Mouse (Mus musculus) thymus, adult 18-20 months (tissue): ENCODE measurements around the gene Cldn15.

Source experiments
- DNase-seq, 2 experiments: peaks; one replicate each; pipeline ENCODE4 v3.0.0; 2022; ENCODE audit warnings: mixed read lengths in 2 of 2

Cldn15 gene

DNA sequence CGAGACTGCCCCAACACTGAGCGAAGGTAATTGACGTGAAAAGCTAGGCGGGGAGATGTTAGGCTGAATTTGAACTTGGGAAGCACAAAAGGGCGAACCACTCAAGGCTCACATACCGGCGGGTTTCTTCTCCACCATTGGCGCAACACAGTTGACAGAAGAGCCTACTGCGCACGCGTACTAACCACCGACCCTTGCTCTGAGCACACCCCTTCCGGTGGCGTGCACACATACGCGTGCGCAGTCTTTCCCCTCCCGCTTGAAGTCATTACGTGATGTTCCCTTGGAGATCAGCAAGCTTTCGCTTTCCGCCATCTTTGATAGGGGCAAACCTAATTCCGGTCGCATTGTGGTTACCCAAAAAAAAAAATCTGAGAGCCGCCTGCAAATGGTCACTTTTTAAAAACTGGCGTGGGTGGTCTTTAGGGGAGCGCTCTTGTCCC is 20.3 kb downstream of the Cldn15 start, which contains the start of gene Plod3:
TSS of gene Plod3 (plus strand) at position 325 of the 443 bp plus-strand sequence.
- peak; percentile 95 to 96 for DNase-seq

DNA sequence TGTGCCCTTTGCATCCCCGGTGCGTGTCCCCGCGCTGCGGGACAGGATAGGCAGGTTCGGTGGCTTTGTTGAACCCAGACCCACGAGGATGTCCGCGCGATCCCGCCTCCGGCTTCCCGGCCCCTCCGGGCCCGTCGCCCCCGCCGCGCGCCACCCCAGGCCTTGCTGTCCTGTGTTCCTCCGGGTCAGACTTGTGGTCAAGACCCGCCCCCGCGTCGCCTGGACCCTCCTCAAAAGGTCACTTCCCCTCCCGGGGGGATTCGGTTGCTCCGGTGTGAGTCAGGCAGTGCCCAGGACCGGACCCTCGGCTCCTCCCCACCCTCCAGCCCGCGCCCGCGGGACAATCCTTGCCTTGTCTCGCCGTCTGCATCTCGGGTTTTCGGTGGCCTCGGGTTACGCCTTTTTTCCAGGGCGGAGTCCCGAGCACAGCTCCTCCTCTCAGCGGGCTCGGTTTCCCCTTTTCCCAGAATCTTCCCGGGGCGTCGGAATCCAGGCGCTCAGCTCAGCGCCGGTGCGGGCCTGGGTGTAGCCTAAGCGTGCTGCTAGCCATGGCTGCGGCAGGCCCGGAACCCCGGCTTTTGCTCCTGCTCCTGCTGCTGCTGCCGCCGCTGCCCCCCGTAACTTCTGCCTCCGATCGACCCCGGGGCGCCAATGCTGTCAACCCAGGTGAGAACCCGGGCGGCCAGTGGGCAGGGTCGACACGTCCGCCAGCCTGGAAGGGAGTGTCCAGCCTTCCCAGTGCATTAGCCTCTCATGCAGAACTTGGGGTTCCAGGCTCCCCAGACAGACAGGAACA is 20.9 kb downstream of the Cldn15 start:
- peak; percentile 66 to 76 for DNase-seq

DNA sequence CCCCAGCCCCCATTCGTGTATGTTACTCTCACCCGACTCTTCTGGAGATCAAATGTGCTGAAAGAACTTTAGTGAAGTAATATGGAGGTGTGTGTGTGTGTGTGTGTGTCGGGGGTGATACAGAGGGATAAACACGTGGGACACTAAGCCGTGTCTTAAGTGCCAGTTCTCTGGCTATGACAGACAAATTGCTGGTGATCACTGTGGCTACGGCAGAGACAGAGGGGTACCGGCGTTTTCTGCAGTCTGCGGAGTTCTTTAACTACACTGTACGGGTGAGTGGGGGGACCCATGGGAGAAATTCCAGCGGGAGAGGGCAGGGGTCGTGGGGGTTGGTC is 21.5 kb downstream of the Cldn15 start, which contains the start of gene Znhit1:
TSS of gene Znhit1 (minus strand) at position 88 of the 338 bp plus-strand sequence.
- DNase-seq, result no peak

DNA sequence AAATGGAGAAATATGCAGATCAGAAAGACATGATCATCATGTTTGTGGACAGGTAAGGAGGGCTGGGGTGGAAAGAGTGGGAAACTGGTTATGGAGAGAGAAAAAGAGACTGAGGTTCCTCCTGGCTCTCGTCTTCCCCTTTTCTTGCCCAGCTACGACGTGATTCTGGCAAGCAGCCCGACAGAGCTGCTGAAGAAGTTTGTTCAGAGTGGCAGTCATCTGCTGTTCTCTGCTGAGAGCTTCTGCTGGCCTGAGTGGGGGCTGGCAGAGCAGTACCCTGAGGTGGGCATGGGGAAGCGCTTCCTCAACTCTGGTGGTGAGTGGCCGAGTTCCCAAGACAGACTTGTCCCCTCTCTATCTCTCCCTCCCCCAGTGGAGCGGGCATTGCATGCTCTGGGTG is 22.0 kb downstream of the Cldn15 start:
- no peak for DNase-seq

DNA sequence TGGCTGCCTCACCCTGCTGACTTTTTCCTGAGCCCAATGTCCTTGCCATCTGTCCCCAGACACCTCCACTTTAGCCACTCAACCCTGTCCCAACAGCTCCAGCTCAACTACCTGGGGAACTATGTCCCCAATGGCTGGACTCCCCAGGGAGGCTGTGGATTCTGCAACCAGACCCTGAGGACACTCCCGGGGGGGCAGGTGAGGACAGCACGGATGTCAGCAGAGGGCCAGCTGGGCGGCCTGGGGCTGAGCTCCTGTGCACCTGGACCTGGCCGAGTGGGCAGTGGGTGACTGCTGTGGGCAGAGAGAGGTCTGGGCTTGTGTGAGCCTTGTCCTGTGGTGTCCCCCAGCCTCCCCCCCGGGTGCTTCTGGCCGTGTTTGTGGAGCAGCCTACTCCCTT is 23.4 kb downstream of the Cldn15 start:
- no peak for DNase-seq

DNA sequence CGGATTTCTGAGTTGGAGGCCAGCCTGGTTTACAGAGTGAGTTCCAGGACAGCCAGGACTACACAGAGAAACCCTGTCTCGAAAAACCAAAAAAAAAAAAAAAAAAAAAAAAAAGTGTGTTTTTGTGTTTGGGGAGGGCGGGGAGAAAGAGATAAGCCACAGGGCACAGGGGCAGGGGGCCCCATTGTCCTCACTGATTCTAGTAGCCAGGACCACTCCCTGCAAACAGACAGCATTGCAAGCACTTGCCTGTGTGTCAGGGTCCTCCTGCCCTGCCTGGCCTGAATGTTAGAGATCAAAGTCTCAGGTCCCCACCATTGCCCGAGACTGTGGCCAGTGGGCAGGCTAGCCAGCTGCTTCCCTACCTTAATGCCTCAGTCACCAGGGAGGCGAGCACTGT is 33.0 kb downstream of the Cldn15 start:
- DNase-seq, result no peak

DNA sequence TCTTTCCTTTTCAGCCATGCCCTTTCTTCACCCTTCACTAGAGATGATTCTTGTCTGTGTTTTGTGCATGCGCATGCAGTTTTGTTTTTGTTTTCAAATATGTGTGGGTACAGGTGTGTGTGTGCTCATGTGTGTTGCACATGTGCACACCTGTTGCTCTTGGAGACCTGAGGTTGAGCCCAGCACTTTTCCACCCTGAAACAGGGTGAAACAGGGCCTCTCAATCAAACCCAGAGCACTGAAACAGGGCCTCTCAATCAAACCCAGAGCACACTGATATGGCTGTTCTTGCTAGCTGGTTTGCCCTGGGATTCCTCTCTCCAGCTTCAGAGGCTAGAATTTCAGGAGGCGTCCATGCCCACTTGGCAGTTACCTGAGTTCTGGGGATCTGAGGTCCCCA is 34.2 kb downstream of the Cldn15 start:
- no peak for DNase-seq

DNA sequence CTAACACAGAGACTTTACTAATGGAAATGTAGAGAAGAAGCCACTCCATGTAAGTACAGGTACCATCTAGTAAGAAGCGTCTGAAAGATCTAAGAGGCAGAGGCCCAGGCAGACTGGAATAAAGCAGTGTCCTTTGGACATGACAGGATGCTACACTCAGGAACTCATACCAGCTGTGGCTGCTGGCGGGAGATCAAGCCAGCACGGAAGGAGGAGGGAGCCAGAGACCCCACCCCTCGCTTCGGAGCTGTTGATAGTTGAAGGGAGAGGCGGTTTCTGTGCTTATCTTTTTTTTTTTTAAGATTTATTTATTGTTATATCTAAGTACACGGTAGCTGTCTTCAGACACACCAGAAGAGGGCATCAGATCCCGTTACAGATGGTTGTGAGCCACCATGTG is 40.9 kb downstream of the Cldn15 start:
- DNase-seq, result no peak

DNA sequence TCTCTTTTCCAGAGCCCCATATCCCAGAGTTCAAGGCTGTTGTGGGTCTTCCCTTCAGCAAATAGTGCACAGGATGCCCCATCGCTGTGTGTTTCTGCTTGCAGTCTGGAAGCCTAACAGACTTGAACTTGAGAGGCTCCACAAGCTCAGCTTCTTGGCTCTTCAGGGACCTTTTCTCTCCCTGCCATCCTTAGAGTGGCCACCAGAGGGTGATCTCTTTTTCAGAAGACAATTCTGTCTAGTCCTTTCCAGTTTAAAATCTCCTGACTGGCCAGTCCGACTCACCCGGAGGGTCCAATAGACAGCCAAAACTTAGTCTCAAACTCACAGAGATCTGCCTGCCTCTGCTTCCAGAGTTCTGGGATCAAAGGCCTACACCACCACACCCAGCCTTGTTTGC is 43.6 kb downstream of the Cldn15 start:
- DNase-seq, result no peak

DNA sequence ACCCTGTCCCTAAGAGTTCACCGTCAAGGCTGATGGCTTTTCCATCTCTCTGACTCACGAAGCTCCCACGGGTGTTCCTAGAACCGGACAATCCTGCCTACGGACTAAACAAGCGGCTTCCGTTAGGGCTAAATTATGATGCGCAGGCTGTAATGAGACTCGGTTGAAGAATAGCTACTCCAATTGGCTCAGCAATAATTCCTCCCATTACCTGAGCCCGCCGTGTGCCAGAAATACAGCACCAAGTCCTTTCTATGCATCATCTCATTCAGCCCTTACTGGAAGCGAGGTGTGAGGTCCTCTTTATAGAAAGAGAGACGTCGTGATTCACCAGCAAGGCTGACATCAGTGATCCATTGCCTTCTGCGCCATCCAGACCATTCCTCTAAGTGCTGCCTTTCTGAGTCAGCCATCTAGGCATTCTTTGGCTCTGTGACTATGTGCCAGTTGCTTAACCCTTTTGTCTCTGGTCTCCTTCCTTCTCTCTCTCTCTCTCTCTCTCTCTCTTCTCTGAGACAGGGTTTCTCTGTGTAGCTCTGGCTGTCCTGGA is 46.1 kb downstream of the Cldn15 start:
- no peak for DNase-seq

DNA sequence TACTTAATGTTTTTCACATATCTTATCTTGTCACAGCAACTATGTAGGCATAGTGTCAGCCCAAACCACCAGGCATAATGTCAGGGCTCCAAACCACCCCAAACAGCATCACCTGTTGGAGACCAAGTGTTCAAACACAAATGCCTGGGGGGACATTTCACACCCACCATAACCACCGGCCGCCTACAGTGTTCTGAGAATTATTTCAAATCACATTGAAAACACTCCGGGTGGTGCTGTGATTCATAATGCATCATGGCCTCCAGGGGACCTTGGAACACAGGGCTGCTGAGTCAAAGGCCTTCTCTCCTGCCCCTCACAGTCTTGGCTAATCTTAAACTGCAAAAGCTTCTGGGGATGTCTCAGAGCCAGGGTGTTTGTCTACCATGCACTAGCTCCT is 49.5 kb downstream of the Cldn15 start:
- DNase-seq, result no peak

DNA sequence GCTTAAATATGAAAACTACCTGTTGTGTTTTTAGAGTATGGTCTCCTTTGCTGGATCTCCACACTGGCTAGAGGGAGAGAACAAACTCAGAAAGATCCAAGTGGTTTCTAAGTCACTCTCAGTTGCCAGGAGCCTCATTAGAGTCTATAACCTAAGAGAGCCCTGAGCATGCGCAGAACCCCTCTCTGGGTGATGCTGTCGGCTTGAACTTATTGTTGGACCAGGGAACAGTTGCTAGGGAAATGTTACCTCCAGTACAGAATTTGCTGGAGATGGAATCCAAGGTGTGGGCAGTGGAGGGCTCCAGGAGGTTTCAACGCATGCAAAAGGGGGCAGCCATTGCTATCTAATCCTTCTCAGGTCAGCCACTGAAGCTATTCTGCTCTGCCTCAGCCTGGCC is 57.9 kb downstream of the Cldn15 start:
- DNase-seq, result no peak

DNA sequence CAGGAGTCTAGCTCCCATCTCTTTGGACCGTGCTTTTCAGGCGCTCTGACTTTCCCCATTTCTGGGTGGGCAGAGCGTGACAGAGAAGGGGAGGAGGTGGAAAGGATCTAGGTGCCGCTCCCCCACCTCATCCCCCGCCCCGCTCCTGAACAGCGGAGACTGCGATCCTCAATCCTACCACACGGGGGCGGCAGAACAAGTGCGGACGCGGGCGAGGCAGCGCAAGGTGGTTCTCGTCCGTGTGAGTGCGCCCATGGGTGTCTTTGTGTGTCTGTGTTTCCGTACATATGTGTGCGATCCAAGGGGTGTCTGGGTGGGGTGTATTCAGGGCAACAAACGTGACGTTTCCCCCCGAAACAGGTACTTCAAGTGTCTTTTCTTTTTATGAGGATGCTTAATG is 58.7 kb downstream of the Cldn15 start:
- DNase-seq, result peak; percentile 47 to 48
